Mouse (Mus musculus): ENCODE measurements around the gene Sat2. TPM values are rescaled to one million over a fixed set of nuclear protein-coding genes. Genes with fewer than 3 reads are reported as not detected.

Gene Sat2
- total RNA-seq, 2 experiments from 2014 or later, result 7.8 to 8.8 TPM

GRCm38 (mm10) chr11:69629802-69630201, 8.0 kb downstream of the Sat2 start:
- no peak for DNase-seq (ENCODE audit: low spot score in 2 of 2)

DNA sequence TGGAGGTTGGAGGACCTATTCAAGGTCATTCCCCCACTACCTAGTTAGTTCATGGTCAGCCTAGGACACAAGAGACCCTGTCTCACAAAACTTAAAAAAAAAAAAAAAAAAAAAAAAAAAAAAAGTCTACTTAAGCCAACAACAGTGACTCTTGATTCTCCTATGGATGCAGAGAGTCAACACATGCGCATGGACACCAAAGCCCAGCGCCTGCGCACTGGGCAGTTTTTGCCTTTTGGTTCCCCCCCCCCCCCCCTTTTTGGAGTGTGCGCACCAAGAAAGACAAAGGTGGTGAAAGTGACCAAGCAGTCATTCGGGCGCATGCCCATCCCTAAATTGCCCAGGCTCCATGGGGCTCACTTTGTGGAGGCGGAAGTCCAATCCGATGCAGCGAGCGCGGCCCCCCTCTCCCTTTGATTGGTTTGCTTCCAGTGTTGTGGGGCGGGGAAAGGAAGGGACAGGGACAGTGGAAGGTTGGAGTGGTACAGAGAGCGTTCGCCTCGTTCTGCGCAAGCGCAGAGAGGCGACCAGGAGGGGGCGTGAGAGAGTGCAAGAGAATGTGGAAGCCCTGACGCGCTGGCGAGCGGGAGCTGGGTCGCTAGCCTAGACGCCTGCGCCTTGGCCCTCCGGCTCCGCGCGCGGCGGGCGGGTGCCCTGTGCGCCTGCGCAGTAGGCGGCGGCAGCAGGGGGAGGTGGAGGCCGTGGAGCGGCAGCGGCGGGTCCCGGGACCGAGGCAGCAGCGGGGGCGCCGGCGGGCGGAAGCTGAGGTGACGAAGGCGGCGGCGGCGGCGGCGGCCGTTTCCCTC, 10.7 kb downstream of the Sat2 start, which contains the start of gene Fxr2:
Fxr2 (plus strand) TSS at position 707 of the 806 bp plus-strand sequence.
- DNase-seq (ENCODE audit: low spot score in 2 of 2), result peak; percentile 99 to 100

GRCm38 (mm10) chr11:69633128-69633866, 11.5 kb downstream of the Sat2 start:
- DNase-seq (ENCODE audit: low spot score in 2 of 2), result peak in 1 of 2 experiments; percentile 68

DNA sequence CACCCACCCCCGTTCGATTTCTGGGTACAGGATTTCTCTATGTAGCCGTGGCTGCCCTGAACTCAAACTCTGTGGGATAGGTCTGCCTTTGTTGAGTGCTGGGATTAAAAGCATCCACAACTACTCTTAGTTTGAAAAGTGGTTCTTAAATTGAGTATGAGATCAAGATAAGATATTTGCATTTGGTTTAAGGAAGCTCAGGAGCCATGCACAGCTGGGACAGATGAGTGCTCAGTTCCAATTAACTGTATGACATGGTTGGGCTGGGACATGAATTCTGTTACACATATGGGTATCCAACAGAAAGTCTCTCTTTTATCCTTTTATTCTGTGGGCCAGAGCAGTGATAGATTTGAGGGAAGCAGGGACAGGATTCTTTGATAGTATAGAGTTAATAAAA, 13.6 kb downstream of the Sat2 start:
- no peak for DNase-seq (ENCODE audit: low spot score in 2 of 2)

- DNase-seq (ENCODE audit: low spot score in 2 of 2), result no peak
Observed at GRCm38 (mm10) chr11:69645860-69646259, 24.0 kb downstream of the Sat2 start.

DNA sequence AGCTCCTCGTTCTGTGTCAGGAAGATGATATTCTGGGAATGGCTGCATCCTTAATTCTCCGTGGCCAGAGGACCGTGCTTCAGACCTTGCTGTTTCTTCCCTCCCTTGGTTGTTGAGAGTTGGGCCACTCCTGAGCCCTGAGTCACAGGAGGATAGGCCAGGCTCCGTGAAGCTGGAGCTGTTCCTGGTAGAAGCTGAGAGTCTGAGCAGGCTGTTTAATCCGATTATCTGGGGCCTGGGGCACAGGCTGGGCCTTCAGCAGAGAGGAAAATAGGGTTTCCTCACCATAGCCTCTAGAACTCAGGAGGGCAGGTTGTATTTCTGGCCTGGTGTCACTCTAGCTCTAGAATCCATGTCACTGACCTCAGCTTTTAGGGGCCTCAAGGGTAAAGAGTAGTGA, 31.6 kb downstream of the Sat2 start:
- DNase-seq (ENCODE audit: low spot score in 2 of 2), result no peak

- DNase-seq (ENCODE audit: low spot score in 2 of 2), result no peak
Observed at GRCm38 (mm10) chr11:69654760-69655159, 32.9 kb downstream of the Sat2 start.

GRCm38 (mm10) chr11:69655264-69656064, 33.6 kb downstream of the Sat2 start, which contains the start of gene Sox15:
Gene Sox15 (plus strand): TSS chr11:69655314.
- peak in 1 of 2 experiments; percentile 72 for DNase-seq (ENCODE audit: low spot score in 2 of 2)

- no peak for DNase-seq (ENCODE audit: low spot score in 2 of 2)
Observed at GRCm38 (mm10) chr11:69656065-69656455, 34.2 kb downstream of the Sat2 start.

DNA sequence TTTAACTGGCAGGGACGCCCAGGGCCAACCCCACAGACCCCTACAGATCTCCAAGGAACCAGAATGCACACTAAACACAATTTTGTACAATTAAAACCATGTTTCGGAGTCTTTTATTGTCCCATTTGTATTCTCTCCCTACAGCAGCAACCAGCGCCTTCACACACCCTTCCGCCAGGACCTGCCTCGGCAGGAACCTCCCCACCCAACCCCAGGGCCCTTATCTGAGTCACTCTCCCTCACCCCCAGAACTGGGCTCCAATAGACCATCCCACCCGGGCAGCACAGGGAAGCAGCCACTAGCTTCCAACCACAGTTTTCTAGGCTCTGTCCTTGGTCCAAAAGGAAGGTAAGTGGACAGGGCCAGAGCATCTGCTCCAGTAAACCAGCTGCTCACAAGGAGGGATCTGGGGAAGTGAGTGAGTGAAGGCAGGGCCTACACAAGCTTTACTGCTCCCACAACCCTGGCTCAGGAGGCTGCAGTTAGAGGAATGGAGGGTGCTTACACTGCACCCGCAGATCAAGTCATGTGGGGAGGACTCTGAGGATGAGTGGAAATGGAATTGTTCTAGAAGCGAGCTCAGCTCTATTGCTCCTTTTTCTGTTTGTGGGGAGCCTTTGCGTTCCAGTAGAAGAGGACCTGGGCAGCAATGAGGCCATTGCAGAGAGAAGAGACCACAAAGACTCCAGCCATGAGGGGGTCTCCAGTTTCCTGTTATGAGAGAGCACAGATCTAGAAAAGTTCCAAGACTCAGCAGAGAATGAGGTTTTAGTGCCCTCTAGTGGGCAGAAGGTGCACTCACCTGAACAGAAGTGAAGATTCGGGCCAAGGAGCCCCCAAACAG, 35.0 kb downstream of the Sat2 start:
- DNase-seq (ENCODE audit: low spot score in 2 of 2), result peak in 1 of 2 experiments; percentile 42

GRCm38 (mm10) chr11:69657462-69657881, 35.6 kb downstream of the Sat2 start:
- no peak for DNase-seq (ENCODE audit: low spot score in 2 of 2)

GRCm38 (mm10) chr11:69661221-69661881, 39.5 kb downstream of the Sat2 start:
- no peak for DNase-seq (ENCODE audit: low spot score in 2 of 2)

GRCm38 (mm10) chr11:69662213-69662966, 40.6 kb downstream of the Sat2 start, which contains the start of gene Mpdu1:
Gene Mpdu1 (minus strand): TSS chr11:69662642.
- peak; percentile 88 to 93 for DNase-seq (ENCODE audit: low spot score in 2 of 2)

DNA sequence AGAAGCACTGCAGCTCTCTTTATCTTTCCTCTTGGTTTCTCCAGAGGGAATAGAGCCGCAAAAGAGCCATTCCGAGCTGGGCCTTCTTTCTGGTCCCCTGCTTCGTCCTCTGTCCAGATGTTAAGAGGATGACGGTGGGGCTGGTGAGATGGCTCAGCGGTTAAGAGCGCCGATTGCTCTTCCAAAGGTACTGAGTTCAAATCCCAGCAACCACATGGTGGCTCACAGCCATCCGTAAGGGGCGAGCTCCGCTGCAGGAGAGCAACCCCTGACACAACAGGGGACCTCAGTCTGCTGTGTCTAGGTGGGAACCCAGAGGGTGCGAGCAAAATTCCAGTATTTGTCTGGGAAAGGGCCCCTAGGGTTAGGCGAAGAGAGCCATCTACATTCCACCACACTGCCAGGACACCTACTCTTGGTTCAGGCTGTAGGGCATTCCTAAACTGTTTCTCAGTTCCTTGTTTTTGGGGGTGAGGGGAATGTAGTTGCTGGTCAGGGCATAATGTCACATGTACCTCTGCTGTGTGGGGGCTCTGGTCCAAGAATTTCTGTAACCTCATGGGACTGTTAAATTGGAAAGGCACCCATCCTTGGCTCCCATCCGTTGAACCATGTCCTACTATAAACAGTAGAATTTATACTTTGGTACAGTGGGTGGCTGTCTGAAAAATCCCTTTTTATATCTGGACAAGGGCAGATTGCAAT, 41.3 kb downstream of the Sat2 start:
- DNase-seq (ENCODE audit: low spot score in 2 of 2), result no peak

GRCm38 (mm10) chr11:69663795-69664194, 42.0 kb downstream of the Sat2 start:
- DNase-seq (ENCODE audit: low spot score in 2 of 2), result no peak

DNA sequence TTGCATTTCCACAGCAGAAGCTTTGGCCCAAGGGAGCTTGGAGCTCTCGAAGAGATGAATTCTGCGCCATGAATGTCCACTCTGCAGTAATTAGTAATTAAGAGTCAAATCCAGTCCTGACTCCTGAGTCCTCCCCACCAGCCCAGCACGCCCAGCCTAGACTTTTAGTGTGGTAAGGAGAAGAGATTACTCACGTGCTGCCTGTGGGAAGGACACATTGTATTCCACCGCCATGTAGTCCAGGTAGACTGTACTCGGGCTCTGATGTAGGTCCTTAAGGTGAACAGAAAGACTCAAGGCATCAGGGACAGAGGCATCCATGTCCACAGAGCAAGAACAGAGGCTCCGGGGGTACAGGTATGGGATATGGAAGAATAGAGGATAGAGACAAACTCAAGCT, 43.0 kb downstream of the Sat2 start:
- no peak for DNase-seq (ENCODE audit: low spot score in 2 of 2)

DNA sequence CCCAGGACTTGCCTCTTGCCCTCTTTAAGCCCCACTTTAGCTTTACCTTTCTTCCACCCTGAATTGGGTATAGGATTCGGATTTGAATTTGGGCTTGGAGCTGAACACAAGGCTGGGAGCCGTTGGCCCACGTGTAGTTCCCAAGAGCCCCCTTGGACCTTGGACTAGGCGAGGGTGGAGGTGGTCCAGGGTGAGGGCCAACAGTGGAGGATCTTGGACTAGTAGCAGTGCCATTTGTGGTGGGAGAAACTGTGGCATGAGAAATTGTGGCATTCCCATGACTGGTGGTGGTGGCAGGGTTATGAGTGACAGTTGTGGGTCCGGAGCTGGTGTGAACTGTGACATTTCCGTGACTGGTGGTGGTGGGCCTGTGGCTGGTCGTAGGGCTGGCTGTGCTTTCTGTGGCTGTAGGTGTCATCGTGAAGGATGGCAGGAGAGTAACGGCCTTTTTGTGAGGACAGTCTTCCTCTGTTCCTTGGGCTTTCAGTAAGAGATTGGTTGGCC, 43.7 kb downstream of the Sat2 start:
- no peak for DNase-seq (ENCODE audit: low spot score in 2 of 2)

GRCm38 (mm10) chr11:69665961-69666664, 44.3 kb downstream of the Sat2 start, which contains the start of gene Cd68:
Gene Cd68 (minus strand): TSS chr11:69666153.
- no peak for DNase-seq (ENCODE audit: low spot score in 2 of 2)
